Mouse (Mus musculus) spleen, adult 2 months (tissue): ENCODE measurements around the gene Inpp5a. TPM values are rescaled to one million over a fixed set of nuclear protein-coding genes. Genes with fewer than 3 reads are reported as not detected.

Experiments
- DNase-seq, 2 experiments: peaks; one replicate each; pipeline versions ENCODE4 v3.0.0 to v3.0.0-alpha.2; 2012 to 2021; ENCODE audit warnings: low spot score in 2 of 2, low read depth in 1 of 2
- H3K27ac ChIP-seq: fragments of 200-500 bp; 2 replicates; pipeline ENCODE4 v1.5.1; 2012; ENCODE audit warnings: low read length, inconsistent platforms; ENCODE audit not compliant: insufficient read depth
- H3K27me3 ChIP-seq: fragments of 200-500 bp; 2 replicates; pipeline ENCODE4 v1.6.1; 2012; ENCODE audit warnings: mild to moderate bottlenecking, moderate library complexity, low read length, inconsistent platforms; ENCODE audit not compliant: control insufficient read depth, insufficient read depth
- H3K36me3 ChIP-seq: fragments of 200-500 bp; 2 replicates; pipeline ENCODE4 v1.6.1; 2012; ENCODE audit warnings: mild to moderate bottlenecking, low read length, inconsistent platforms; ENCODE audit not compliant: control insufficient read depth, insufficient read depth
- H3K4me1 ChIP-seq: fragments of 200-500 bp; 2 replicates; pipeline ENCODE4 v1.6.1; 2011; ENCODE audit warnings: inconsistent platforms; ENCODE audit not compliant: control insufficient read depth, insufficient read depth, insufficient read length
- H3K4me3 ChIP-seq: fragments of 200-500 bp; 2 replicates; pipeline ENCODE4 v1.5.1; 2011; ENCODE audit warnings: mild to moderate bottlenecking, inconsistent platforms; ENCODE audit not compliant: insufficient read depth, insufficient read length; ENCODE audit errors: extremely low read depth
- CTCF ChIP-seq: fragments of 200-500 bp; IDR thresholded peaks from 2 replicates; pipeline ENCODE4 v1.5.1; 2011; ENCODE audit warnings: mild to moderate bottlenecking, inconsistent platforms; ENCODE audit not compliant: insufficient read depth, insufficient read length, insufficient replicate concordance; ENCODE audit errors: extremely low read depth
- POLR2A ChIP-seq: fragments of 200-500 bp; IDR thresholded peaks from 2 replicates; pipeline ENCODE4 v1.6.1; 2011; ENCODE audit warnings: low read depth, low read length, inconsistent platforms
- WGBS: fragments of 180-500 bp; shearing (Covaris S2); methylation state at CpG from one replicate; pipeline ENCODE4 v1.1.7; 2018; 5-methylcytosine and 5-hydroxymethylcytosine counted together
- polyA plus RNA-seq: library from polyadenylated mRNA; depleted of rRNA; stranded (reverse); fragments of >200 nt; gene quantifications from 2 replicates; pipeline ENCODE4 v1.2.3, GENCODE M21; 2012

Inpp5a gene
- polyA plus RNA-seq, 1 experiment: 10.3 TPM

- H3K4me1 ChIP-seq: peaks cover 17% of the 10 kb centered on the region
- H3K27me3 ChIP-seq: no peaks in the 10 kb centered on the region
- peak overlapping the region; percentile 70 for H3K4me3 ChIP-seq
- no peak for DNase-seq
- TF ChIP-seq CTCF (no peak), POLR2A (no peak)
- no peaks in the 10 kb centered on the region for H3K36me3 ChIP-seq
- WGBS: 3% methylated on average over 51 of the region's 53 CpGs
- H3K27ac ChIP-seq: peak overlapping the region; percentile 30; the same call in 1 of the 2 replicates
Observed at GRCm38 (mm10) chr7:139389213-139389761, 378 bp downstream of the Inpp5a start.

GRCm38 (mm10) chr7:139390380-139390779, 1.5 kb downstream of the Inpp5a start:
- H3K4me3 ChIP-seq: no peak overlapping the region
- WGBS: 90% methylated on average over 3 of the region's 3 CpGs
- no peaks in the 10 kb centered on the region for H3K27me3 ChIP-seq
- peaks cover 17% of the 10 kb centered on the region for H3K4me1 ChIP-seq
- H3K36me3 ChIP-seq: no peaks in the 10 kb centered on the region
- H3K27ac ChIP-seq: no peak overlapping the region
- DNase-seq: no peak
- no peak for TF ChIP-seq POLR2A
- TF ChIP-seq CTCF: no peak

GRCm38 (mm10) chr7:139390926-139391325, 2.0 kb downstream of the Inpp5a start:
- no peaks in the 10 kb centered on the region for H3K27me3 ChIP-seq
- WGBS: 78% methylated on average over 9 of the region's 9 CpGs
- H3K4me1 ChIP-seq: peaks cover 17% of the 10 kb centered on the region
- TF ChIP-seq POLR2A (no peak), CTCF (no peak)
- DNase-seq: no peak
- H3K4me3 ChIP-seq: no peak overlapping the region
- H3K27ac ChIP-seq: no peak overlapping the region
- no peaks in the 10 kb centered on the region for H3K36me3 ChIP-seq

GRCm38 (mm10) chr7:139391691-139392090, 2.8 kb downstream of the Inpp5a start:
- no peak overlapping the region for H3K4me3 ChIP-seq
- H3K36me3 ChIP-seq: no peaks in the 10 kb centered on the region
- DNase-seq: no peak
- H3K27me3 ChIP-seq: no peaks in the 10 kb centered on the region
- 82% methylated on average over 5 of the region's 5 CpGs for WGBS
- H3K4me1 ChIP-seq: peaks cover 17% of the 10 kb centered on the region
- TF ChIP-seq CTCF (no peak), POLR2A (no peak)
- H3K27ac ChIP-seq: no peak overlapping the region

GRCm38 (mm10) chr7:139392106-139392505, 3.2 kb downstream of the Inpp5a start:
- Histone ChIP-seq H3K27me3 (no peaks in the 10 kb centered on the region), H3K27ac (no peak overlapping the region), H3K4me3 (no peak overlapping the region), H3K4me1 (peaks cover 17% of the 10 kb centered on the region), H3K36me3 (no peaks in the 10 kb centered on the region)
- TF ChIP-seq POLR2A (no peak), CTCF (no peak)
- DNase-seq: no peak
- 90% methylated on average over 2 of the region's 2 CpGs for WGBS

GRCm38 (mm10) chr7:139392691-139393235, 3.9 kb downstream of the Inpp5a start:
- 74% methylated on average over 6 of the region's 6 CpGs for WGBS
- H3K27ac ChIP-seq: no peak overlapping the region
- TF ChIP-seq POLR2A (no peak), CTCF (no peak)
- H3K36me3 ChIP-seq: no peaks in the 10 kb centered on the region
- DNase-seq: no peak
- no peak overlapping the region for H3K4me3 ChIP-seq
- H3K27me3 ChIP-seq: no peaks in the 10 kb centered on the region
- H3K4me1 ChIP-seq: peaks cover 23% of the 10 kb centered on the region

GRCm38 (mm10) chr7:139397521-139397920, 8.6 kb downstream of the Inpp5a start:
- DNase-seq: peak; percentile 27 to 34
- Histone ChIP-seq H3K27ac (no peak overlapping the region), H3K36me3 (no peaks in the 10 kb centered on the region), H3K4me1 (peaks cover 50% of the 10 kb centered on the region; the same call in 1 of the 2 replicates), H3K27me3 (no peaks in the 10 kb centered on the region), H3K4me3 (no peak overlapping the region)
- 8% methylated on average over 8 of the region's 8 CpGs for WGBS
- no peak for TF ChIP-seq POLR2A
